Mouse (Mus musculus) left cerebral cortex, postnatal 25 days (tissue): ENCODE measurements around the gene Minpp1. TPM values are rescaled to one million over a fixed set of nuclear protein-coding genes. Genes with fewer than 3 reads are reported as not detected.
A peak's percentile ranks its signal among the peaks of the same experiment; 100 is the strongest.
"Not testable (repeated sequence)": the region's sequence is repeated elsewhere in the genome, so short reads cannot be mapped to it uniquely, and the experiment has no call there.

Experiments
- DNase-seq, 2 experiments: peaks; one replicate each; pipeline ENCODE4 v3.0.0; 2022; ENCODE audit warnings: low spot score in 2 of 2, mixed read lengths in 1 of 2
- intact Hi-C: fragments of 180-260 bp; cut with DNase I; formaldehyde crosslinking; loops from one replicate; pipeline ENCODE4 v1.15.1; 2025
- total RNA-seq, 2 experiments: library from RNA; stranded (reverse); gene quantifications; 2 replicates each; pipeline ENCODE4 v1.2.3; 2021

Gene Minpp1
- 10 to 100 TPM; 69.7 to 76.3 TPM for total RNA-seq

DNA sequence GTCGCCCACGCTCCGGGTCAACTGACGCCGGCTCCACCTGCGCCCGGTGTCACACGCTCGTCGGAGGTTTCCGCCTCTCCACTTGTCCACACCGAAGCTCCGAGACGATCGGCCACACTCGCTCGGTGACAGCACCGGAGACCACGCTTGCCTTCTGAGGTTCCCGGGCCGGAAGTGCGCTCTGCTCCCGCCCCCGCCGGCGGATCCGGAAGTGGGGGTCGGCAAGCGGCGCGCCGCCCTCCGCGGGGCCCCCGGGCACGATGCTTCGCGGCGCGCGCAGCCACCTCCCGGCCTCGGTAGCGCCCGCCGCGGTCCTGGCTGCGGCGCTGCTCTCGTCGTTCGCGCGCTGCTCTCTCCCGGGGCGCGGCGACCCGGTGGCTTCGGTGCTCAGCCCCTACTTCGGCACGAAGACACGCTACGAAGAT is at the start of gene Minpp1:
Gene Minpp1, plus strand, starts transcription at position 89 of the 425 bp plus-strand sequence.
- DNase-seq: peak; percentile 85 to 88
- intact Hi-C loops: loop anchor here (2.0 to 10.0 kb wide), 2 partner anchors 97 to 511 kb away; partner anchors contain the start of gene Sgms1

DNA sequence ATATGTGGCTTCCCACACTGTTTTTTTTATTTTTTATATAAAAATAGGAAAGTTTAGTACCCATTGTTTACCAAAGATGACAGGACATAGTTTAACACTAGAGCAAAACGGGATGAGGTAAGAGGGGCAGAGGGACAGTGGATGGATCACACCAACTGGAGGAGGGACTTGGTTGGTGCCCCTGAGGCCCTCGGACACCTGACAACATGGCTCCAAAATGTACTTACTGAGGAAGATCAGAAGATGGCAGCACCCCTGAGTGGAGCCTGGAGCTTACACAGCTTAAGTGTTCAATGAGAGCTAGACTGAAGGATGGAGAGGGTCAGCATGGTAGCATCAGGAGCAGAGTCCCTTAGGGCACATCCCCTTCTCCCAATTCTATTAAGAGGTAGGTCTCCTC is 46.2 kb upstream of the Minpp1 start:
- intact Hi-C loops: no loop called here
- no peak for DNase-seq

DNA sequence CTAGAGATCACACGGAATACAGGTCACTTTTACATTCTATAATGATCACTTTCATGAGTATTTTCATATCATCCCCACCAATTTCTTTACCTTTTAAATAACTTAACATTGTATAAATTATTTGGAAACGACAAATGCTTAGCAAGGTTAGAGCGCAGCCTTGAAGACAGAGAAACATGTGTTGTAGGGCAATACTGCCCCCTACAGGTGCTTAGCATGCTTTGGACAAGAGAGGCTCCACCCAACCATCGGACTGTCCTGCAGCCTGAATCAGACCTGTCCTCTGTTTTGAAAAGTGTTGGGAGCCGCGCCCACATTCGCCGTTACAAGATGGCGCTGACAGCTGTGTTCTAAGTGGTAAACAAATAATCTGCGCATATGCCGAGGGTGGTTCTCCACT is 44.0 kb upstream of the Minpp1 start:
- intact Hi-C loops: no loop called here
- no peak for DNase-seq

DNA sequence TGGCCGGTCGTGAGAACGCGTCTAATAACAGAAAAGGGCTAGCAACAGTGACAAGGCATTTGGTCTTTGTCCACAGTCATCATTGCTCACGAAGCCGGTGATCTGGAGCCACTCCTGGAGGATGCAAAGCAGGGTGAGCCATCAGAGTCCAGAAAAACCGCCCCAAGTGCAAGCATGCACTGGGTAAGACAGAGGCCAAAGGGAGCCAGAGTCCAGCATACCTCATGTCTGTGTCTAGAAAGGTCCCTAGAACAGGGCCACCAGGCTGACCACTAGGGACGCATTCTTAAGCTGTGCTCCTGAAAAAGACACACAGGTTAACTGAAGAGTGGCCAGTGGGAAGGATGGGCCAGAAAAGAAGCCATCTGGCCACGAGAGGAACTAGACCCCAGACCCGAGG is 36.6 kb upstream of the Minpp1 start:
- intact Hi-C loops: no loop called here
- no peak for DNase-seq

- peak; percentile 47 to 72 for DNase-seq
- intact Hi-C loops: no loop called here
These were observed 33.3 kb upstream of the Minpp1 start for GRCm38 (mm10) chr19:32452231-32452630.

DNA sequence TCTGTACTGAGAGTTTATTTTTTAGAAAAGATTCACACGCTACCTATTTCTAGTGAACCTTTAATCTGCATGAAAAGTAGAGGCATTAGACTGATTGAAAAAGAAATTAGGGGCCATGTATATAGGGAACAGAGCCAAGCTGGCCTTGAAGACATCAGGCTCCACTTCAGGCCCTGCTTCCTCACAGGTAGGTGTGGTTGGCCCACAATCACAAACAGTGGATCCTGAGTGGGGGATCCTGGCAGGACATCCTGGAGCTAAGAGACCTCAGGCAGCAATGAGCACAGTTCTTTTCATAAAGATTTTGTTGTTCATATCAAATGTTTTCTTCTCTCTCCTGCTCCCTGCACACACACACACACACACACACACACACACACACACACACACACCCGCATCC is 28.8 kb upstream of the Minpp1 start:
- DNase-seq: no peak
- intact Hi-C loops: no loop called here

GRCm38 (mm10) chr19:32457631-32458030 is 27.9 kb upstream of the Minpp1 start:
- DNase-seq, intact Hi-C loops: not testable (repeated sequence)

GRCm38 (mm10) chr19:32463037-32463436 is 22.5 kb upstream of the Minpp1 start:
- intact Hi-C loops: no loop called here
- DNase-seq: no peak

DNA sequence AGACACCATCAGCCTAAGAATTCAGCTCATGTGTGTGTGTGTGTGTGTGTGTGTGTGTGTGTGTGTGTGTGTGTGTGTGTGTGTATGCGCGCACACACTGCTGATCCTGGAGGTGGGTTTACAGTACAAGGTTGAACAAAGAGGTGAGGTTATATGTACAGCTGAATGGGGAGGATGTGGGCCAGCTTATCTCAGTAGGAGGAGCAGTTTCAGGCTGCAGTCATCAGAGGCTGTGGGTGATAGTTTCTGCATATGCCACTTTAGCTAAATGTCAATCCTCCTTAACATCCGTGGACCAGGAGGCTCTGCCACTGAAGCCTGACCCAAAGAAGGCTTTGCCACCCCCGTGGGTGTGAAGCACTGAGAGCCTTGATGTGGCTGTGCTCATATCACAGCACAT is 20.3 kb upstream of the Minpp1 start:
- DNase-seq: no peak
- intact Hi-C loops: no loop called here

DNA sequence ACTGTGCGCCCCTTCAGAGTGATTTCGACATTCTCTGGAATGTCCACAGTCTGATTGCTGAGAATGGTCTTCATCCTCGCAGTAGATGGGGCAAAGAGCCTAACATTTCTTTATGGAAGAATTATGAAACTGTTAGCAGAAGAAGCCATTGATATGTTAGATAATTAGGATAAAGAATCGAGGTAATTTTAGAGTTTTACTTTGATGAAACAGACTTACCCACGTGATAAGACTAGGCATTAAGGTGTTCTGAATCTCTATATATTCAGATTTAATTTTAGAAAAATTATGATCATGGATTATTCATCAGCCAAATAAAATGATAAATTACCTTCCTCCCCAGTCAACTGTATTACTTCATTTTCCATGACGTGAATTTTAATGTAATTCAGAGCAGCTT is 19.1 kb upstream of the Minpp1 start, which contains the start of gene Rpl9-ps6:
Gene Rpl9-ps6, minus strand, starts transcription at position 101 of the 400 bp plus-strand sequence.
- no peak for DNase-seq

DNA sequence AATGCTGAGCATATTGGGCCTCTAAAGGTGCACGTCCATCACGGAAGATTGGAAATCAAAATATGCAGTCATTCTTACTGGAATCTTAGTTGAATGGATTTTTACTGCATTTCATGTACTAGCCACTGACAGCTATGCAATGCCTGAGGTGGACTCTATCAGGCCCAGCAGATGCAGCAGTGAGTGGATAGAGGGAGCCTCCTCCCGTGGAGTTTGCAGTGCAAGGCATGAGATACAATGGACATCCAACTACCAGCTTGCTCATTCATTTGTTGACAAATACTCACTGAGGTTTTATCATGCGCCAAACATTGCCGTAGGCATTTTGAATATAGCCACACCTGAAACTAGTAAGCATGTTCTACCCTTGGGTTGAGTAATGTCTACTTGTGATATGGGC is 18.2 kb upstream of the Minpp1 start:
- intact Hi-C loops: no loop called here
- no peak for DNase-seq

More for the DNA sequence above, 19.1 kb upstream of the Minpp1 start, which contains the start of gene Rpl9-ps6:
- intact Hi-C loops: no loop called here

DNA sequence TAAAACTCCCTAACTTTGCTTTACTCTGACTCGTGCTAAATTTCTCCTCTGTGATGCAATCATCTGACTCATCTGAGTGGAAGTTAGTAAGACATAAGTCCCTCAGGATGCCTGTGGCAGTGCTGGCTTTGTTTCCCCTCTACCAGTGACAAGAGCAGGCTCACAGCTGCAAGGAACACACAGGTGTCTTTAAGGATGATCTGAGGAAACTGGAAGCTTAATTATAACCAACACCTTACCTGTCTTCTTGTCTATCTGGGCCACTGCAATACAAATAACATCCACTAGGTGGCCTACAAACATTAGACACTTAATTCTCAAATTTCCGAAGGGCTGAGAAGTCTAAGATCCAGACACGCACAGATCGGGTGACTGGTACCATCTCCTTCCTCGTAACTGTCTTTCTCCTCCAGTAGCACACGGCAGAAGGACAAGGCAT is 15.5 kb upstream of the Minpp1 start:
- DNase-seq: peak; percentile 51 to 66
- intact Hi-C loops: no loop called here

- intact Hi-C loops: no loop called here
- DNase-seq: no peak
These were observed 14.9 kb upstream of the Minpp1 start for GRCm38 (mm10) chr19:32470570-32471263.

GRCm38 (mm10) chr19:32476016-32476711 is 9.4 kb upstream of the Minpp1 start:
- intact Hi-C loops: no loop called here
- no peak for DNase-seq

GRCm38 (mm10) chr19:32476712-32477052 is 8.9 kb upstream of the Minpp1 start:
- intact Hi-C loops: no loop called here

DNA sequence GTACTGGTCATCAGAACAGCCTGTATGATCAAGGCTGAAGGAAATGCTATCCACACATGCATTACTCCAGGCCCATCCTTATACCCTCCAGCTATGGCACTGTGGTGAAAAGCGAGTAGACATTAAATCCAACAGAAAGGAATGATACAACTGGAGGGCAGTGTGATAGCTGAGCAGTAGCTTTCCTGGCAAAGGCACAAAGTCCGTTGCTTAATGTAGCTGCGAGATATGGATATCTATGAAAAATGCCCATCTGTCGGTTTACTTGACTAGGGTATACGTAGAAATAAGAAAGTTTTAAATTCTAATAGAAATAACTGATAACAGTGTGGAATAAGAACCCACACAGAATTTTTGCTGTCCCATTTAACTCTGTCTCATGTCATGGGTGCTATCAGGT is 5.3 kb upstream of the Minpp1 start:
- intact Hi-C loops: loop anchor here (10.0 kb wide), 1 partner anchor 505 kb away; no protein-coding TSS in a partner anchor
- no peak for DNase-seq

More at GRCm38 (mm10) chr19:32476712-32477052, 8.9 kb upstream of the Minpp1 start:
- no peak for DNase-seq

GRCm38 (mm10) chr19:32480791-32481442 is 4.7 kb upstream of the Minpp1 start:
- no peak for DNase-seq
- intact Hi-C loops: loop anchor here (10.0 kb wide), 1 partner anchor 506 kb away; no protein-coding TSS in a partner anchor

- intact Hi-C loops: loop anchor here (10.0 kb wide), 1 partner anchor 507 kb away; no protein-coding TSS in a partner anchor
- DNase-seq: no peak
These were observed 4.1 kb upstream of the Minpp1 start for GRCm38 (mm10) chr19:32481511-32481910.

DNA sequence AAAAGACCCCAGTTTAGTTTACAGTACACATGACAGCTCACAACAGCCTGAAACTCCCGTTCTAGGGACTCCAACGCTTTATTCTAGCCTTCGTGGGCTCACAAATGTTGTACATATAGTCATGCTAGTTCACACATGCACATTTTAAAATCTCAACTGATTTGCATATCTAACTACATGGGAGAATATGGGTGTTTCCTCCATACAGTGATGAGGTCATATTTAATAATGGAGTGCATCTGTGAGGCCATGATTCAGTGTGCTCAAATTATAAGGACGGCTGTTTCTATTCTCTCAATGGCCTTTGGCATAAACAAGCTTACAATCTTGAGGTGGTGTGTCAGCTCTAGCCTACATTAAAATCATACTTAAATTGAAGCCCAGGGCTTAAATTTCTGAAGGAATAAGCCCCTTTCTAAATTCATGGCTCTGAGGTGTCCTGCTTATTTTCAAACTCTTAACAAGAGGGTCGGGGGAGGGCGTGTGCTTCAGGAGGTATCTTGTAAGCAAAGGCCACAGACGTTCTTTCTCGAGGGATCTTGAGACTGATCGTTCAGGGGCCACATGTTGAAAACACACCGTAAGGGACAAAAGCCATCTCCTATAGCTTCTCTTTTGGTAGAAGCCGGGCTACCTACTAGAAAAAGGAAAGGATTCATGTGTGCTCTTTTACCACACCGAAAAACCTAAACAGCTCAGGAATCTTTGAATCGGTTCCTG is 468 bp upstream of the Minpp1 start:
- intact Hi-C loops: loop anchor here (2.0 to 10.0 kb wide), 2 partner anchors 96 to 510 kb away; partner anchors contain the start of gene Sgms1
- DNase-seq: no peak
